Mouse (Mus musculus): ENCODE data around the gene Ttf2. TPM values are rescaled to one million over a fixed set of nuclear protein-coding genes. Genes with fewer than 3 reads are reported as not detected.

Ttf2 gene
- polyA plus RNA-seq, 1 experiment from 2014 or later: 8.5 TPM

- peak overlapping the region; percentile 65 for H3K27ac ChIP-seq
- H3K4me3 ChIP-seq (replicated peaks; ENCODE audit: low read depth, low read length): peak overlapping the region; percentile 51
- 32% methylated on average over 28 of the region's 28 CpGs for WGBS
- H3K27me3 ChIP-seq (ENCODE audit: insufficient read depth, low read length): no peaks in the 10 kb centered on the region
- TF ChIP-seq CTCF (IDR thresholded peaks at IDR 0.05; ENCODE audit: low read depth): no peak
- no peak for DNase-seq (ENCODE audit: low spot score)
- H3K9ac ChIP-seq (ENCODE audit: low read depth, low read length): peak overlapping the region; percentile 71
- ATAC-seq (replicated peaks; ENCODE audit: low FRiP score, low read depth): peak; percentile 51
- H3K36me3 ChIP-seq (ENCODE audit: insufficient read depth, low read length): 0 out of 2 replicates have a peak, but pooled peaks cover 1% of the 10 kb centered on the region
- H3K9me3 ChIP-seq (replicated peaks; ENCODE audit: low read length): no peaks in the 10 kb centered on the region
- H3K4me1 ChIP-seq (replicated peaks; ENCODE audit: insufficient read depth, low read length): peaks cover 10% of the 10 kb centered on the region
- peak overlapping the region; percentile 59 for H3K4me2 ChIP-seq (ENCODE audit: low read length)
Measured at GRCm38 (mm10) chr3:100922506-100923375, 46.7 kb downstream of the Ttf2 start.

GRCm38 (mm10) chr3:100921825-100922505, 47.5 kb downstream of the Ttf2 start, which contains the start of gene Trim45:
Gene Trim45, plus strand, starts transcription at chr3:100922202.
- TF ChIP-seq CTCF (IDR thresholded peaks at IDR 0.05; ENCODE audit: low read depth): no peak; the same call in 1 of the 2 replicates
- Histone ChIP-seq H3K36me3 (ENCODE audit: insufficient read depth, low read length) (no peaks in the 10 kb centered on the region), H3K27me3 (ENCODE audit: insufficient read depth, low read length) (no peaks in the 10 kb centered on the region), H3K4me3 (replicated peaks; ENCODE audit: low read depth, low read length) (peak within 1 kb of the TSS; percentile 51), H3K27ac (peak within 1 kb of the TSS; percentile 65), H3K4me2 (ENCODE audit: low read length) (peak within 1 kb of the TSS; percentile 61), H3K4me1 (replicated peaks; ENCODE audit: insufficient read depth, low read length) (peaks cover 10% of the 10 kb centered on the region), H3K9ac (ENCODE audit: low read depth, low read length) (peak within 1 kb of the TSS; percentile 71), H3K9me3 (replicated peaks; ENCODE audit: low read length) (no peaks in the 10 kb centered on the region)
- DNase-seq (ENCODE audit: low spot score) (peak; percentile 100), ATAC-seq (replicated peaks; ENCODE audit: low FRiP score, low read depth) (peak; percentile 99)
- under 1% methylated on average over 39 of the region's 39 CpGs for WGBS

- Histone ChIP-seq H3K27me3 (ENCODE audit: insufficient read depth, low read length) (no peaks in the 10 kb centered on the region), H3K9ac (ENCODE audit: low read depth, low read length) (no peak overlapping the region), H3K4me1 (replicated peaks; ENCODE audit: insufficient read depth, low read length) (peaks cover 10% of the 10 kb centered on the region), H3K4me2 (ENCODE audit: low read length) (no peak overlapping the region), H3K27ac (no peak overlapping the region), H3K9me3 (replicated peaks; ENCODE audit: low read length) (no peaks in the 10 kb centered on the region), H3K36me3 (ENCODE audit: insufficient read depth, low read length) (no peaks in the 10 kb centered on the region), H3K4me3 (replicated peaks; ENCODE audit: low read depth, low read length) (no peak overlapping the region)
- ATAC-seq (replicated peaks; ENCODE audit: low FRiP score, low read depth) (no peak), DNase-seq (ENCODE audit: low spot score) (no peak)
- WGBS: 85% methylated on average over 9 of the region's 9 CpGs
- no peak for TF ChIP-seq CTCF (IDR thresholded peaks at IDR 0.05; ENCODE audit: low read depth)
Measured at GRCm38 (mm10) chr3:100920611-100921140, 48.8 kb downstream of the Ttf2 start.

- 17% methylated on average over 7 of the region's 7 CpGs for WGBS
Measured at GRCm38 (mm10) chr3:100916844-100917243, 52.6 kb downstream of the Ttf2 start.

GRCm38 (mm10) chr3:100911498-100912213, 57.8 kb downstream of the Ttf2 start:
- H3K4me2 ChIP-seq (ENCODE audit: low read length): no peak overlapping the region
- DNase-seq (ENCODE audit: low spot score): peak; percentile 57

More at GRCm38 (mm10) chr3:100916844-100917243, 52.6 kb downstream of the Ttf2 start:
- H3K27me3 ChIP-seq (ENCODE audit: insufficient read depth, low read length): no peaks in the 10 kb centered on the region
- no peak overlapping the region for H3K27ac ChIP-seq
- peak; percentile 90 for DNase-seq (ENCODE audit: low spot score)
- no peaks in the 10 kb centered on the region; the same call in 1 of the 2 replicates for H3K4me1 ChIP-seq (replicated peaks; ENCODE audit: insufficient read depth, low read length)
- no peaks in the 10 kb centered on the region for H3K9me3 ChIP-seq (replicated peaks; ENCODE audit: low read length)
- H3K9ac ChIP-seq (ENCODE audit: low read depth, low read length): no peak overlapping the region
- H3K36me3 ChIP-seq (ENCODE audit: insufficient read depth, low read length): no peaks in the 10 kb centered on the region
- H3K4me2 ChIP-seq (ENCODE audit: low read length): no peak overlapping the region
- no peak overlapping the region for H3K4me3 ChIP-seq (replicated peaks; ENCODE audit: low read depth, low read length)
- ATAC-seq (replicated peaks; ENCODE audit: low FRiP score, low read depth): no peak
- peak; percentile 75 for TF ChIP-seq CTCF (IDR thresholded peaks at IDR 0.05; ENCODE audit: low read depth)

More at GRCm38 (mm10) chr3:100911498-100912213, 57.8 kb downstream of the Ttf2 start:
- no peak overlapping the region for H3K27ac ChIP-seq
- 47% methylated on average over 7 of the region's 7 CpGs for WGBS
- 0 out of 2 replicates have a peak, but pooled peaks cover 4% of the 10 kb centered on the region for H3K4me1 ChIP-seq (replicated peaks; ENCODE audit: insufficient read depth, low read length)
- ATAC-seq (replicated peaks; ENCODE audit: low FRiP score, low read depth): no peak
- H3K9me3 ChIP-seq (replicated peaks; ENCODE audit: low read length): no peaks in the 10 kb centered on the region
- TF ChIP-seq CTCF (IDR thresholded peaks at IDR 0.05; ENCODE audit: low read depth): no peak
- no peaks in the 10 kb centered on the region for H3K36me3 ChIP-seq (ENCODE audit: insufficient read depth, low read length)
- H3K27me3 ChIP-seq (ENCODE audit: insufficient read depth, low read length): no peaks in the 10 kb centered on the region
- H3K9ac ChIP-seq (ENCODE audit: low read depth, low read length): no peak overlapping the region
- H3K4me3 ChIP-seq (replicated peaks; ENCODE audit: low read depth, low read length): no peak overlapping the region
